Mouse (Mus musculus) hematopoietic stem cell, adult 5-6 weeks (primary cell): Measurements from ENCODE around the gene Gatd1. TPM values are rescaled to one million over a fixed set of nuclear protein-coding genes. Genes with fewer than 3 reads are reported as not detected.

Experiments used
- ATAC-seq, 2 experiments: fragments of 125-278 bp in 1 of 2; replicated peaks in 1 of 2; 2 replicates each; pipeline ENCODE4 v1.8.0; 2016 to 2017; ENCODE audit warnings: inconsistent platforms in 2 of 2, mild to moderate bottlenecking in 2 of 2, moderate number of reproducible peaks in 2 of 2, low read depth in 1 of 2, moderate TSS enrichment in 1 of 2; ENCODE audit not compliant: low FRiP score in 2 of 2, poor library complexity in 2 of 2, severe bottlenecking in 2 of 2, insufficient read depth in 1 of 2, low TSS enrichment in 1 of 2
- total RNA-seq: library from RNA; stranded (forward); fragments of 172-1452, 232-1000 nt; gene quantifications from 2 replicates; pipeline ENCODE4 v1.2.3, GENCODE M21; 2017

Gene Gatd1
- total RNA-seq, 1 experiment from 2014 or later, result 18.4 TPM

DNA sequence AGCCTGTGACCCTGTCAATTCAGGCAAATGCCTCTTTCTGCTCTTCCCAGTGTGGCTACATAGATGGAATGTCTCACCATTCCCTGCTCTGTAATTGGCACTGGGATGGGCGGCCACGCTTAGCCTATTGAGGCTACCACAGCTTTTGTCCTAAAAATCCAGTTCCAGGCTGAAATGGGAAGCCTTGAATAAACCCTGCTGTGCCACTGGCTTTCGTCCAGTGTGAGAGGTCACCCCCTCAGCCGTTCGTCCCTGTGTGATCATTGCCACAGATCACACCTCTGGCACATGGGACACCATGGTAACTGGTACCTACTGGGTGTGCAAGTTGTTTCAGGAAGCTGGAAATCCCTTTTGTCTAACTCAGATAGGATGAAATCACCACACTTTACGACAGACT lies 40.3 kb downstream of the Gatd1 start:
- no peak for ATAC-seq

GRCm38 (mm10) chr7:141371942-141372595 lies 41.9 kb downstream of the Gatd1 start:
- peak in 1 of 2 experiments; percentile 63; a peak in 3 of 4 replicates for ATAC-seq

- peak; percentile 25; a peak in 1 of 4 replicates for ATAC-seq
Observed at GRCm38 (mm10) chr7:141369918-141370317, 44.0 kb downstream of the Gatd1 start.

DNA sequence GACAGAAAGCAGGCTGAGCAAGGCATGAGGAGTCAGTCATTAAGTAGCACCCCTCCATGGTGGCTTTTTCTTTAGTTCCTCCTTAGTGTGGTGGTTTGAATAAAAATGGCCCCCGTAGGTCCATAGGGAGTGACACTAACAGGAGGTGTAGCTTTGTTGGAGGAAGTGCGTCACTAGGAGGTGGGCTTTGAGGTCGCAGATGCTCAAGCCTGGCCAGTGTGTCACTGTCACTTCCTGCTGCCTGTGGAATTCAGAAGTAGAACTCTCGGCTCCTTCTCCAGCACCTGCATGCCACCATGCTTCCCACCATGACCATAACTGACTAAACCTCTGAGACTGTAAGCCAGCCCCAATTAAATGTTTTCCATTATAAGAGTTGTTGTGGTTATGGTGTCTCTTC lies 46.6 kb downstream of the Gatd1 start:
- no peak for ATAC-seq

GRCm38 (mm10) chr7:141365049-141365445 lies 48.9 kb downstream of the Gatd1 start:
- ATAC-seq, result no peak

GRCm38 (mm10) chr7:141364349-141365048 lies 49.4 kb downstream of the Gatd1 start:
- ATAC-seq, result no peak

DNA sequence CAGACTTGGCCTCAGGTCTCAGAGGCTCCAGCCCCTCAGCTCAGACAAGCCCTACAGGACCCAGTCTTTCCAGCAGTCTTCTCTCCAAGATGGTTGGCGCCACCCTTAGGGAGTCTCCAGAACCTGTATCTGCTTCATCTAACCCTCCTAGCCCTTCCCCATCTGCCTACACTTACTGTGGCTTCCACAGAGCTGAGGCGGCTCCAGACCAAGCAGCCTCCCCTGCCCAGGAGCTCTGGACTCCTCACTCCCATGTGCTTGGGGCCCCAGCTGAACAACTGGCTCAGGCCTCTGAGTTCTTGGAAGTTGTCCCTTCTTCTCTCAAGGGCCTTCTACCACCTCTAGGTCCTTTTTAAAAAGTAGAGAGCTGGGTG lies 50.2 kb downstream of the Gatd1 start:
- no peak; a peak in 1 of 4 replicates for ATAC-seq

- ATAC-seq, result peak; percentile 63 to 80
Observed at GRCm38 (mm10) chr7:141363106-141363751, 50.7 kb downstream of the Gatd1 start.

- ATAC-seq, result no peak
Observed at GRCm38 (mm10) chr7:141361510-141361909, 52.4 kb downstream of the Gatd1 start.

Other genes starting within 250 kb of the Gatd1 start
- gene Rnh1, start 241.3 kb downstream of the Gatd1 start, total RNA-seq, result 34.4 and 61.9 TPM in 2 replicates
- 15.0 and 19.7 TPM in 2 replicates for gene Hras, start 220.1 kb downstream of the Gatd1 start, total RNA-seq
- gene Lrrc56, start 220.0 kb downstream of the Gatd1 start, total RNA-seq, result 0.60 and 0.75 TPM in 2 replicates
- gene Lmntd2, start 200.1 kb downstream of the Gatd1 start, total RNA-seq, result 1.6 TPM in 1 of 2 replicates, not detected in the other
- gene Rassf7, start 198.3 kb downstream of the Gatd1 start, total RNA-seq, result 4.9 and 5.1 TPM in 2 replicates
- 52.5 and 77.3 TPM in 2 replicates for gene Phrf1, start 185.4 kb downstream of the Gatd1 start, total RNA-seq
- 15.4 and 26.7 TPM in 2 replicates for gene Irf7, start 147.7 kb downstream of the Gatd1 start, total RNA-seq
- gene Cdhr5, start 137.3 kb downstream of the Gatd1 start, total RNA-seq, result not detected in 2 replicates
- not detected in 2 replicates for gene Sct, start 135.0 kb downstream of the Gatd1 start, total RNA-seq
- gene Drd4, start 122.1 kb downstream of the Gatd1 start, total RNA-seq, result not detected in 2 replicates
- gene Deaf1, start 86.4 kb downstream of the Gatd1 start, total RNA-seq, result 18.7 and 25.8 TPM in 2 replicates
- gene Tmem80, start 86.4 kb downstream of the Gatd1 start, total RNA-seq, result 10.5 and 12.6 TPM in 2 replicates
- 4.4 and 4.7 TPM in 2 replicates for gene Eps8l2, start 75.3 kb downstream of the Gatd1 start, total RNA-seq
- 227 and 363 TPM in 2 replicates for gene Taldo1, start 21.9 kb downstream of the Gatd1 start, total RNA-seq
- not detected in 2 replicates for gene Cend1, start 15.4 kb upstream of the Gatd1 start, total RNA-seq
- 8.0 and 9.7 TPM in 2 replicates for gene Slc25a22, start 23.8 kb upstream of the Gatd1 start, total RNA-seq
- 6.5 and 8.5 TPM in 2 replicates for gene Pidd1, start 29.9 kb upstream of the Gatd1 start, total RNA-seq
- gene Rplp2, start 33.2 kb upstream of the Gatd1 start, total RNA-seq, result 1,528 and 3,641 TPM in 2 replicates
- 15.1 and 15.5 TPM in 2 replicates for gene Pnpla2, start 41.1 kb upstream of the Gatd1 start, total RNA-seq
- gene Cracr2b, start 47.0 kb upstream of the Gatd1 start, total RNA-seq, result 5.2 and 8.4 TPM in 2 replicates
- 45.0 and 46.6 TPM in 2 replicates for gene Cd151, start 53.3 kb upstream of the Gatd1 start, total RNA-seq
- 26.8 and 30.0 TPM in 2 replicates for gene Polr2l, start 61.0 kb upstream of the Gatd1 start, total RNA-seq
- 61.4 and 81.5 TPM in 2 replicates for gene Tspan4, start 61.1 kb upstream of the Gatd1 start, total RNA-seq
- gene Chid1, start 125.7 kb upstream of the Gatd1 start, total RNA-seq, result 16.6 and 26.5 TPM in 2 replicates
- 38.4 and 40.7 TPM in 2 replicates for gene Ap2a2, start 148.0 kb upstream of the Gatd1 start, total RNA-seq
- gene Muc6, start 241.2 kb upstream of the Gatd1 start, total RNA-seq, result not detected in 2 replicates